In the genomic region with DNA sequence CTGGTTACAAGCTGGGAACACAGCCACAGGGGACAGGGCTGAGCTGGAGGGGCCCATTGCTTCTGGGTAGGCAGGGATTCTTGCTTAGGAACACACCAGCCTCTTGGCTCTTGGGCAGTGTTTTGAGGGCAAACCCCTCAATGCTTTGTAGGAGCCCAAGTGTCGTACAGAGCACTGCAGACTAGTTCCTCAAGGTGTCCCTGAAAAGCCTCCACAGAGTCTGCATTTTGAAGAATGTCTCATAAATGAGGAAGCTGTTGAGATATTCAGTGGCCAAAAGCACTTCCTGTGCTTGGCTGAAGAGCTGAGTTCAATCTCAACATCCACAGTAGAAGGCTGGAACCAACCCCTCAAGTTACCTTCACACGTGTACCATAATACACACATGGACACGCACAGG, we compare ENCODE assay signal across 14 mouse cellular contexts. TPM values are rescaled to one million over a fixed set of nuclear protein-coding genes. Genes with fewer than 3 reads are reported as not detected.
DNase-seq lines count a peak whose midpoint lies in the region; ATAC-seq and TF ChIP-seq lines count a peak whose summit lies in the region.
"Had no signal": no experiment of that assay in that cellular context is flagged by ENCODE, and none has a peak within 500 bp of the region (broad histone marks: within the 10 kb centered on the region; RNA-seq: fewer than 3 reads in every experiment).

No protein-coding gene starts in this region.

- H3K4me2 ChIP-seq in intestine, embryonic 14.5 days (ENCODE audit: low read length): no peak overlapping the region
- H3K4me2 ChIP-seq in intestine, embryonic 15.5 days (replicated peaks): no peak overlapping the region
- H3K4me2 ChIP-seq in stomach, embryonic 14.5 days (replicated peaks; ENCODE audit: low read depth, low read length): no peak overlapping the region
- H3K4me2 ChIP-seq in stomach, postnatal 0 days (replicated peaks; ENCODE audit: low read depth): no peak overlapping the region
- no peak overlapping the region for H3K4me2 ChIP-seq in liver, embryonic 13.5 days

- no peak for ATAC-seq in intestine, embryonic 14.5 days (replicated peaks; ENCODE audit: low FRiP score, low TSS enrichment, low read depth)
- ATAC-seq in intestine, embryonic 15.5 days: no peak
- no peak for ATAC-seq in stomach, embryonic 14.5 days (ENCODE audit: insufficient number of reproducible peaks, insufficient read depth, low FRiP score, low read depth)
- ATAC-seq in stomach, postnatal 0 days (ENCODE audit: low FRiP score, low TSS enrichment): no peak
- ATAC-seq in liver, embryonic 13.5 days (ENCODE audit: low read depth): no peak
- no peak for ATAC-seq in erythroblast, adult 5-6 weeks (replicated peaks; ENCODE audit: low FRiP score, poor library complexity, severe bottlenecking)
- ATAC-seq: forebrain, embryonic 14.5 days; midbrain, embryonic 16.5 days had no signal

- H3K4me1 ChIP-seq in intestine, embryonic 14.5 days (replicated peaks; ENCODE audit: control insufficient read depth, insufficient read depth, low read length): peaks cover 31% of the 10 kb centered on the region
- H3K4me1 ChIP-seq in intestine, embryonic 15.5 days (replicated peaks): peaks cover 33% of the 10 kb centered on the region
- H3K4me1 ChIP-seq in stomach, embryonic 14.5 days (ENCODE audit: control insufficient read depth, insufficient read depth, low read length): peaks cover 32% of the 10 kb centered on the region
- H3K4me1 ChIP-seq in stomach, postnatal 0 days (replicated peaks; ENCODE audit: control insufficient read depth, insufficient read depth): peaks cover 11% of the 10 kb centered on the region; the same call in 1 of the 2 replicates
- H3K4me1 ChIP-seq in liver, embryonic 13.5 days (replicated peaks): peaks cover 57% of the 10 kb centered on the region

- peak; percentile 48 for DNase-seq in intestine, embryonic 14.5 days (ENCODE audit: low spot score)
- DNase-seq in stomach, postnatal 0 days (ENCODE audit: low spot score): no peak
- DNase-seq in liver, embryonic 13.5 days: no peak
- DNase-seq in urinary bladder, adult 2 months (ENCODE audit: low spot score): no peak
- DNase-seq in thymus, postnatal 36 days: no peak
- DNase-seq: gastrocnemius, postnatal 36 days; kidney, adult 9 months; lung, adult 2 months; retina, postnatal 1 day had no signal

- no peaks in the 10 kb centered on the region for H3K36me3 ChIP-seq in intestine, embryonic 14.5 days (ENCODE audit: control insufficient read depth, insufficient read depth, low read length)
- no peaks in the 10 kb centered on the region for H3K36me3 ChIP-seq in intestine, embryonic 15.5 days
- H3K36me3 ChIP-seq in stomach, embryonic 14.5 days (ENCODE audit: control insufficient read depth, insufficient read depth, low read length): no peaks in the 10 kb centered on the region
- H3K36me3 ChIP-seq in stomach, postnatal 0 days (ENCODE audit: control insufficient read depth, insufficient read depth, low read length): no peaks in the 10 kb centered on the region
- H3K36me3 ChIP-seq in liver, embryonic 13.5 days: 0 out of 2 replicates have a peak, but pooled peaks cover 6% of the 10 kb centered on the region

- WGBS in intestine, embryonic 14.5 days: 93% methylated on average over 3 of the region's 3 CpGs
- WGBS in intestine, embryonic 15.5 days: 87% methylated on average over 3 of the region's 3 CpGs
- 86% methylated on average over 3 of the region's 3 CpGs for WGBS in stomach, embryonic 14.5 days
- WGBS in stomach, postnatal 0 days: 86% methylated on average over 3 of the region's 3 CpGs
- WGBS in liver, embryonic 13.5 days (ENCODE audit: insufficient replicate concordance): 73% methylated on average over 3 of the region's 3 CpGs

- no peak for TF ChIP-seq EP300 in stomach, postnatal 0 days (optimal IDR thresholded peaks at IDR 0.05)

- no peak overlapping the region for H3K27ac ChIP-seq in intestine, embryonic 14.5 days (ENCODE audit: low read depth)
- no peak overlapping the region for H3K27ac ChIP-seq in intestine, embryonic 15.5 days
- peak overlapping the region; percentile 21; the same call in 1 of the 2 replicates for H3K27ac ChIP-seq in stomach, embryonic 14.5 days (ENCODE audit: low read length)
- no peak overlapping the region for H3K27ac ChIP-seq in stomach, postnatal 0 days (replicated peaks)
- peak overlapping the region; percentile 30 for H3K27ac ChIP-seq in liver, embryonic 13.5 days

- H3K27me3 ChIP-seq in intestine, embryonic 14.5 days (replicated peaks; ENCODE audit: control insufficient read depth, insufficient read depth, low read length): no peaks in the 10 kb centered on the region
- H3K27me3 ChIP-seq in intestine, embryonic 15.5 days (replicated peaks): no peaks in the 10 kb centered on the region
- H3K27me3 ChIP-seq in stomach, embryonic 14.5 days (ENCODE audit: control insufficient read depth, insufficient read depth, low read length): no peaks in the 10 kb centered on the region
- no peaks in the 10 kb centered on the region for H3K27me3 ChIP-seq in stomach, postnatal 0 days (ENCODE audit: control insufficient read depth, insufficient read depth, low read length)
- no peaks in the 10 kb centered on the region for H3K27me3 ChIP-seq in liver, embryonic 13.5 days

- H3K9ac ChIP-seq in intestine, embryonic 14.5 days (ENCODE audit: low read length): no peak overlapping the region
- no peak overlapping the region for H3K9ac ChIP-seq in intestine, embryonic 15.5 days
- H3K9ac ChIP-seq in stomach, embryonic 14.5 days (replicated peaks; ENCODE audit: low read depth, low read length): no peak overlapping the region
- no peak overlapping the region for H3K9ac ChIP-seq in stomach, postnatal 0 days (ENCODE audit: low read length)
- H3K9ac ChIP-seq in liver, embryonic 13.5 days: no peak overlapping the region

- no peak overlapping the region for H3K4me3 ChIP-seq in intestine, embryonic 14.5 days (ENCODE audit: low read depth, low read length)
- H3K4me3 ChIP-seq in intestine, embryonic 15.5 days (replicated peaks): no peak overlapping the region
- H3K4me3 ChIP-seq in stomach, embryonic 14.5 days (ENCODE audit: low read depth, low read length): no peak overlapping the region
- H3K4me3 ChIP-seq in stomach, postnatal 0 days (ENCODE audit: low read depth, low read length): no peak overlapping the region
- no peak overlapping the region for H3K4me3 ChIP-seq in liver, embryonic 13.5 days (replicated peaks)

- TF ChIP-seq CTCF in stomach, postnatal 0 days (IDR thresholded peaks at IDR 0.05; ENCODE audit: low read depth): no peak

- no peaks in the 10 kb centered on the region for H3K9me3 ChIP-seq in intestine, embryonic 14.5 days (ENCODE audit: control insufficient read depth, low read length)
- no peaks in the 10 kb centered on the region for H3K9me3 ChIP-seq in intestine, embryonic 15.5 days
- H3K9me3 ChIP-seq in stomach, embryonic 14.5 days (ENCODE audit: control insufficient read depth, low read depth, low read length): no peaks in the 10 kb centered on the region
- H3K9me3 ChIP-seq in stomach, postnatal 0 days (ENCODE audit: control insufficient read depth, low read length): no peaks in the 10 kb centered on the region
- H3K9me3 ChIP-seq in liver, embryonic 13.5 days (replicated peaks): no peaks in the 10 kb centered on the region

RNA-seq across cellular contexts. Expression of gene Pkig, which starts 18.6 kb away (rescaled TPM):
- 130 and 131 TPM in 2 replicates for polyA plus RNA-seq in intestine, embryonic 14.5 days (2014; fragmentation: Nextera tagmentation; extraction: Ambion mirVana)
- polyA plus RNA-seq in intestine, embryonic 15.5 days (2015; fragmentation: Nextera tagmentation; extraction: Ambion mirVana): 113 and 122 TPM in 2 replicates
- 105 and 110 TPM in 2 replicates for polyA plus RNA-seq in stomach, embryonic 14.5 days (2014; fragmentation: Nextera tagmentation; extraction: Ambion mirVana)
- 60.9 and 66.3 TPM in 2 replicates for polyA plus RNA-seq in stomach, postnatal 0 days (2015; fragmentation: Nextera tagmentation; extraction: Ambion mirVana)
- polyA plus RNA-seq in liver, embryonic 13.5 days (2015; fragmentation: Nextera tagmentation; extraction: Ambion mirVana): 122 and 139 TPM in 2 replicates
- polyA plus RNA-seq in urinary bladder, adult 2 months (2012; rRNA removed): 83.9 and 114 TPM in 2 replicates
- 15.0 and 25.0 TPM in 2 replicates for total RNA-seq in erythroblast, adult 5-6 weeks (2015; ENCODE audit: low replicate concordance)
- 23.4 and 25.2 TPM in 2 replicates for total RNA-seq in erythroblast, adult 5-6 weeks (2017; ENCODE audit: low replicate concordance)

RNA-seq across cellular contexts. Expression of gene Serinc3, which starts 31.8 kb away (rescaled TPM):
- 54.3 and 60.7 TPM in 2 replicates for polyA plus RNA-seq in intestine, embryonic 14.5 days (2014; fragmentation: Nextera tagmentation; extraction: Ambion mirVana)
- 45.3 and 47.1 TPM in 2 replicates for polyA plus RNA-seq in intestine, embryonic 15.5 days (2015; fragmentation: Nextera tagmentation; extraction: Ambion mirVana)
- 46.2 and 52.7 TPM in 2 replicates for polyA plus RNA-seq in stomach, embryonic 14.5 days (2014; fragmentation: Nextera tagmentation; extraction: Ambion mirVana)
- polyA plus RNA-seq in stomach, postnatal 0 days (2015; fragmentation: Nextera tagmentation; extraction: Ambion mirVana): 35.8 and 36.4 TPM in 2 replicates
- polyA plus RNA-seq in liver, embryonic 13.5 days (2015; fragmentation: Nextera tagmentation; extraction: Ambion mirVana): 112 and 130 TPM in 2 replicates
- 321 and 344 TPM in 2 replicates for polyA plus RNA-seq in urinary bladder, adult 2 months (2012; rRNA removed)
- total RNA-seq in erythroblast, adult 5-6 weeks (2015; ENCODE audit: low replicate concordance): 1,365 and 1,400 TPM in 2 replicates
- 1,814 and 2,055 TPM in 2 replicates for total RNA-seq in erythroblast, adult 5-6 weeks (2017; ENCODE audit: low replicate concordance)

Comparison
In these comparisons a context has a peak if more than half of its experiments do, and no peak if none do; other contexts are left out.
1. H3K27ac ChIP-seq: peak in stomach, embryonic 14.5 days (single experiment) and liver, embryonic 13.5 days (single experiment); none in intestine, embryonic 14.5 days (single experiment), intestine, embryonic 15.5 days (single experiment) and stomach, postnatal 0 days (single experiment).